Mouse (Mus musculus): ENCODE data around the gene Hcfc2. TPM values are rescaled to one million over a fixed set of nuclear protein-coding genes. Genes with fewer than 3 reads are reported as not detected.

Hcfc2 gene
- polyA plus RNA-seq, 1 experiment from 2014 or later, result 25.5 TPM

DNA sequence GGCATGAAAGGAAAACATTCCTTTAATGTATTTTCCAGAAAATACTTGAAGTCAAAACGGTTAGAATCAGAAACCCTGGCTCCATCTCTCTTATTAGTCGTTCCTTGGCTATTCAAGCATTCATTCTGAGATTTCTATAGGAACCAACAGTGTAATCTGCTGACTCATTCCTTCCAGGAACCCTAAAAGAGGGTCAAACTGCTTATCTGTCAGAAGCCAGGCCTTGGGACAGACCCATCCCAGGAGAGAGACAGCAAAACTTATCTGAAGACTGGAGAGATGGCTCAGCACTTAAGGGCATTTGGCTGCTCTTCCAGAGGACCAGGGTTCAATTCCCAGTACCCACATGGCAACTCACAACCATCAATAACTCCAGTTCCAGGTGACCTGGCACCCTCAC, 81.1 kb downstream of the Hcfc2 start:
- H3K4me3 ChIP-seq (ENCODE audit: low read length), result no peak overlapping the region
- no peaks in the 10 kb centered on the region for H3K9me3 ChIP-seq (ENCODE audit: control insufficient read depth, low read length)
- no peak overlapping the region for H3K27ac ChIP-seq (ENCODE audit: low read depth, low read length)
- H3K9ac ChIP-seq (ENCODE audit: low read depth, low read length), result no peak overlapping the region
- 63% methylated on average over 2 of the region's 2 CpGs for WGBS
- no peak for ATAC-seq (ENCODE audit: low FRiP score, low TSS enrichment)
- no peak overlapping the region for H3K4me2 ChIP-seq (replicated peaks; ENCODE audit: low read depth, low read length)
- H3K4me1 ChIP-seq (ENCODE audit: control insufficient read depth, insufficient read depth, low read length), result no peaks in the 10 kb centered on the region
- H3K27me3 ChIP-seq (ENCODE audit: control insufficient read depth, insufficient read depth, low read length), result no peaks in the 10 kb centered on the region
- H3K36me3 ChIP-seq (ENCODE audit: control insufficient read depth, insufficient read depth, low read length), result no peaks in the 10 kb centered on the region

DNA sequence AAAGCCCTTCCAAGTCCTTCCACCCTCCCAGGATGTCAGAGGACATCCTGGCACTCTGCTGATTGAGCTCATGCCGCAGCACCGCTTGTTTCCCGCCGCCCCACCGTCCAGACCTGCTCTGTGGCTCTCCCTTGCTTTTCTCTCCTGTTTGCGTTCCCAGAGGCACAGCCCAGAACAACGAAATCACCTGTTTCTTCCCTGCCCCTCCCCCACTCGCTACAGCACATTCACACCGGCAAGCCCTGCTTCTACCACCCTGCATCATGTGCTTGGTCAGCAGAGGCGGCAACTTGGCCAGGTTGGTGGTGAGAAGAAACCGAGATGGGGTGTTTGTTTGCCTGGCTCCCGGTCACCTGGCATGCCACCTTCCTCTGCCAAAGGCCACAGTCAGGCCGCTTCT, 81.9 kb downstream of the Hcfc2 start:
- Histone ChIP-seq H3K27me3 (ENCODE audit: control insufficient read depth, insufficient read depth, low read length) (no peaks in the 10 kb centered on the region), H3K4me3 (ENCODE audit: low read length) (no peak overlapping the region), H3K4me1 (ENCODE audit: control insufficient read depth, insufficient read depth, low read length) (no peaks in the 10 kb centered on the region), H3K36me3 (ENCODE audit: control insufficient read depth, insufficient read depth, low read length) (no peaks in the 10 kb centered on the region), H3K4me2 (replicated peaks; ENCODE audit: low read depth, low read length) (no peak overlapping the region), H3K9ac (ENCODE audit: low read depth, low read length) (no peak overlapping the region), H3K9me3 (ENCODE audit: control insufficient read depth, low read length) (no peaks in the 10 kb centered on the region), H3K27ac (ENCODE audit: low read depth, low read length) (no peak overlapping the region)
- ATAC-seq (ENCODE audit: low FRiP score, low TSS enrichment), result no peak
- 26% methylated on average over 13 of the region's 13 CpGs for WGBS

DNA sequence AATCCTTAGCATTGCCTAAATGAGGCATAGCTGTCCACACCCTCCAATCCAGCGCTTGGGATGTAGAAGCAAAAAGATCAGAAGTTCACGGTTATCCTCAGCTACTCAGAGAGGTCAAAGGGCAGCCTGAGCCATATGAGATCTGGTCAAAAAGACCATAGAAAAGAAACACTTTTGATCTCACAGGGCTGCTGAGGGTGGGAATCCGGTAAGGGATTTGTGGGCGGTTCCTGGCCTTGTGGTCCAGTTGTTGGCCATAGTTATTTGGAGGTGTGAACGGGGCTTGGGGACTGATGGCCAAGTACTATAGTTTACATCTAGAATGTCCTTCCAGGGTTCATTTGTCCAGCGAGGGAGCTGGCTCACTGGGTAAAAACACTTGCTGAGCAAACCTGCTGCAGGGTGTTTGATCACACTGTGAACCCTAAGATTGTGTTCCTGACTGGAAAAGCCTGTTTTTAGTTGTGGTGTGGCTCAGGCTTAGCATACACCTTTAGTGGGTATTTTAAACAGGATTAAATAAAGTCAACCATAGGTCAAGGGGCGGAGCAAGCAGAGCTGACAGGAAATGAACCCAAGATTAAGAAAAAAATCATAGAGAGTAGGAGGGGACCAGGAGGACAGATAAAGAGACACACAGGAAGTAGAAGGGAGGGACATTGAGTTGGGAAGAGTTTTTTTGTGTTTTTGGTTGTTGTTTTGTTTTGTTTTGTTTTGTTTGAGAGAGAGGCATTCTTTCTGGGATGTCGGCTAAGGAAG, 83.0 kb downstream of the Hcfc2 start:
- Histone ChIP-seq H3K4me3 (ENCODE audit: low read length) (no peak overlapping the region), H3K9ac (ENCODE audit: low read depth, low read length) (no peak overlapping the region), H3K36me3 (ENCODE audit: control insufficient read depth, insufficient read depth, low read length) (no peaks in the 10 kb centered on the region), H3K4me2 (replicated peaks; ENCODE audit: low read depth, low read length) (no peak overlapping the region), H3K4me1 (ENCODE audit: control insufficient read depth, insufficient read depth, low read length) (no peaks in the 10 kb centered on the region), H3K27me3 (ENCODE audit: control insufficient read depth, insufficient read depth, low read length) (no peaks in the 10 kb centered on the region), H3K9me3 (ENCODE audit: control insufficient read depth, low read length) (no peaks in the 10 kb centered on the region), H3K27ac (ENCODE audit: low read depth, low read length) (no peak overlapping the region)
- 75% methylated on average over 8 of the region's 8 CpGs for WGBS
- ATAC-seq (ENCODE audit: low FRiP score, low TSS enrichment), result no peak

DNA sequence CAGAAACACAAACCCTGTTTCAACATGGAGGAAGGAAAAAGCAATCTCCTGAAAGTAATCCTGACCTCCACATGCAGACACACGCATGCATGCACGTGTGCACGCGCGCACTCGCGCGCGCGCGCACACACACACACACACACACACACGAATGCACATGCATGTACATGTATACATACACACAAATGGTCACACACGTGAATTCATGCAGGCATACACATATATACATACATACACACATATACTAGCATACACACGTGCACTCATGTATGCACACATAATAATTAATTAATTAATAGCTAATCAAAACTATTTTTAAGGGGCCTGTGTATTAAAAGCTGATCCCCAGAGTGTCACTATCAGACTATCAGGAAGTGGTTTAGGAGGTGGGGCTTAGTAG, 83.9 kb downstream of the Hcfc2 start:
- no peak overlapping the region for H3K27ac ChIP-seq (ENCODE audit: low read depth, low read length)
- H3K9me3 ChIP-seq (ENCODE audit: control insufficient read depth, low read length), result no peaks in the 10 kb centered on the region
- 97% methylated on average over 14 of the region's 14 CpGs for WGBS
- no peaks in the 10 kb centered on the region for H3K27me3 ChIP-seq (ENCODE audit: control insufficient read depth, insufficient read depth, low read length)
- ATAC-seq (ENCODE audit: low FRiP score, low TSS enrichment), result no peak
- no peak overlapping the region for H3K4me3 ChIP-seq (ENCODE audit: low read length)
- no peak overlapping the region for H3K9ac ChIP-seq (ENCODE audit: low read depth, low read length)
- no peak overlapping the region for H3K4me2 ChIP-seq (replicated peaks; ENCODE audit: low read depth, low read length)
- no peaks in the 10 kb centered on the region for H3K36me3 ChIP-seq (ENCODE audit: control insufficient read depth, insufficient read depth, low read length)
- H3K4me1 ChIP-seq (ENCODE audit: control insufficient read depth, insufficient read depth, low read length), result no peaks in the 10 kb centered on the region

DNA sequence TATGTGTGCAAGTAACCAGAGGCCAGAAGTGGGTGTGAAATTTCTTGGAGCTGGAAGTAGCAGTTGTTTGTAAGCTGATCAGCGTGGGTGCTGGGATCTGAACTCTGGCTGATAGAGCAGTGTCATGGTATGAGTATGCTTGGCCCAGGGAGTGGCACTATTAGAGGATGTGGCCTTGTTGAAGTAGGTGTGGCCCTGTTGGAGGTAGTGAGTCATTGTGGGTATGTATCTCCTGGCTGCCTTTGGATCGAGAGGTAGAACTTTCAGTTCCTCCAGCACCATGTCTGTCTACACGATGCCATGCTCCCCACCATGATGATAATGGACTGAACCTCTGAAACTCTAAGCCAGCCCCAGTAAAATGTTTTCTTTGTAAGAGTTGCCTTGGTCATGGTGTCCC, 84.4 kb downstream of the Hcfc2 start:
- Histone ChIP-seq H3K27me3 (ENCODE audit: control insufficient read depth, insufficient read depth, low read length) (no peaks in the 10 kb centered on the region), H3K27ac (ENCODE audit: low read depth, low read length) (no peak overlapping the region), H3K4me1 (ENCODE audit: control insufficient read depth, insufficient read depth, low read length) (no peaks in the 10 kb centered on the region), H3K4me2 (replicated peaks; ENCODE audit: low read depth, low read length) (no peak overlapping the region), H3K9me3 (ENCODE audit: control insufficient read depth, low read length) (no peaks in the 10 kb centered on the region), H3K9ac (ENCODE audit: low read depth, low read length) (no peak overlapping the region), H3K4me3 (ENCODE audit: low read length) (no peak overlapping the region), H3K36me3 (ENCODE audit: control insufficient read depth, insufficient read depth, low read length) (no peaks in the 10 kb centered on the region)
- 93% methylated on average over 3 of the region's 3 CpGs for WGBS
- ATAC-seq (ENCODE audit: low FRiP score, low TSS enrichment), result no peak

DNA sequence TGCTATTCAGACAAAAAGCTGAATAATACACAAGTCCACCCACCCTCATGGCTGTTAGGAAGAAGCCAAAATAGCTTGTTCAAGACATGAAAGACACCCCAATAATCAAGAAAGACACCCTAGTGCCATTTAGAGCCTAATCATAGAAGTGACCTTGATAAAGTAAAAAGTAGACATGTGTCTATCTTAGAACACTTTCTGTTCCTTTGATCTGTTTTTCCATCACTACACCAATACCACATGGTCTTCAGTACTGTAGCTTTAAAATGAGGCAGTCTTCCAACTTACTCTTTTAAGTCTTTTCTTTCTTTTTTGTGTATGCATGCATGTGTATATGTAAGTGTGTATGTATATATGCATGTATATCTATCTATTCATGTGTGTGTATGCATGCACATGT, 84.9 kb downstream of the Hcfc2 start:
- no peaks in the 10 kb centered on the region for H3K36me3 ChIP-seq (ENCODE audit: control insufficient read depth, insufficient read depth, low read length)
- H3K4me2 ChIP-seq (replicated peaks; ENCODE audit: low read depth, low read length), result no peak overlapping the region
- H3K27ac ChIP-seq (ENCODE audit: low read depth, low read length), result no peak overlapping the region
- H3K4me3 ChIP-seq (ENCODE audit: low read length), result no peak overlapping the region
- no peaks in the 10 kb centered on the region for H3K9me3 ChIP-seq (ENCODE audit: control insufficient read depth, low read length)
- ATAC-seq (ENCODE audit: low FRiP score, low TSS enrichment), result no peak
- no peak overlapping the region for H3K9ac ChIP-seq (ENCODE audit: low read depth, low read length)
- no peaks in the 10 kb centered on the region for H3K4me1 ChIP-seq (ENCODE audit: control insufficient read depth, insufficient read depth, low read length)
- H3K27me3 ChIP-seq (ENCODE audit: control insufficient read depth, insufficient read depth, low read length), result no peaks in the 10 kb centered on the region

DNA sequence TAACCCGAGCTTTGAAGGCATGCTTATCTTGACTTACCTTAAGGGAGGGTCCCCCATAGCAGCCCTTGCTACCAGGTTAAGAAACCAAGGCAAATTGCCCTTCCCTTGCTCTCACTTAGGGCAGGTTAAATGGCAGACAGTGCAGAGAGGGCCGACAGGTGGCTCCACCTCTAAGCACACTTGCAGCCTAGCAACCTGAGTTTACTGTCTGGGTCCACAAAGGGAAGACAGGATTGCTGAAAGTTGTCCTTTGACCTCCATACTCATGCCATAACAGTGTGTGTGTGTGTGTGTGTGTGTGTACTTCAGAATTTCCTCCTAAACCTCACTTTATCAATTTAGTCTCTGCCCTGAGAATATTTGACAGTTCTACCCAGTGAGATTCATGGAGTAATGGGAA, 86.5 kb downstream of the Hcfc2 start:
- WGBS, result 39% methylated on average over 2 of the region's 2 CpGs
- Histone ChIP-seq H3K27ac (ENCODE audit: low read depth, low read length) (no peak overlapping the region), H3K4me1 (ENCODE audit: control insufficient read depth, insufficient read depth, low read length) (no peaks in the 10 kb centered on the region), H3K4me3 (ENCODE audit: low read length) (no peak overlapping the region), H3K27me3 (ENCODE audit: control insufficient read depth, insufficient read depth, low read length) (no peaks in the 10 kb centered on the region), H3K36me3 (ENCODE audit: control insufficient read depth, insufficient read depth, low read length) (no peaks in the 10 kb centered on the region), H3K9ac (ENCODE audit: low read depth, low read length) (no peak overlapping the region), H3K4me2 (replicated peaks; ENCODE audit: low read depth, low read length) (no peak overlapping the region), H3K9me3 (ENCODE audit: control insufficient read depth, low read length) (no peaks in the 10 kb centered on the region)
- no peak for ATAC-seq (ENCODE audit: low FRiP score, low TSS enrichment)

DNA sequence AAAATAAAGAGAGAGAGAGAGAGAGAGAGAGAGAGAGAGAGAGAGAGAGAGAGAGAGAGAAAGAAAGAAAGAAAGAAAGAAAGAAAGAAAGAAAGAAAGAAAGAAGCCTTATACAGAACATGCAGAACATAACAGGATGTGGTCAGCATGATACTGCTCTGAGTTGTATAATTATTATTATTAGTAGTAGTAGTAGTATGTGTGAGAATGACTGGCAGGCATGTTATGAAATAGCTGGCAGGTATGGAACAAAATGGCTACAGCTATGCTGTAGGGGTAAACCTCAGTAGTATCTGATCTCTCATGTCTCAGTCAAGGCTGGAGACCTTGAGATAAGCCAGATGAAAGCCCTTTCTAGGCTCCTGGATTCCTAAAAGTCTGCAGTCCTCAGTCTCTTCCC, 93.2 kb downstream of the Hcfc2 start:
- H3K4me3 ChIP-seq (ENCODE audit: low read length), result no peak overlapping the region
- H3K9ac ChIP-seq (ENCODE audit: low read depth, low read length), result no peak overlapping the region
- H3K4me2 ChIP-seq (replicated peaks; ENCODE audit: low read depth, low read length), result no peak overlapping the region
- H3K4me1 ChIP-seq (ENCODE audit: control insufficient read depth, insufficient read depth, low read length), result no peaks in the 10 kb centered on the region
- no peak overlapping the region for H3K27ac ChIP-seq (ENCODE audit: low read depth, low read length)
- no peaks in the 10 kb centered on the region for H3K27me3 ChIP-seq (ENCODE audit: control insufficient read depth, insufficient read depth, low read length)
- no peaks in the 10 kb centered on the region for H3K36me3 ChIP-seq (ENCODE audit: control insufficient read depth, insufficient read depth, low read length)
- H3K9me3 ChIP-seq (ENCODE audit: control insufficient read depth, low read length), result no peaks in the 10 kb centered on the region
- no peak for ATAC-seq (ENCODE audit: low FRiP score, low TSS enrichment)

DNA sequence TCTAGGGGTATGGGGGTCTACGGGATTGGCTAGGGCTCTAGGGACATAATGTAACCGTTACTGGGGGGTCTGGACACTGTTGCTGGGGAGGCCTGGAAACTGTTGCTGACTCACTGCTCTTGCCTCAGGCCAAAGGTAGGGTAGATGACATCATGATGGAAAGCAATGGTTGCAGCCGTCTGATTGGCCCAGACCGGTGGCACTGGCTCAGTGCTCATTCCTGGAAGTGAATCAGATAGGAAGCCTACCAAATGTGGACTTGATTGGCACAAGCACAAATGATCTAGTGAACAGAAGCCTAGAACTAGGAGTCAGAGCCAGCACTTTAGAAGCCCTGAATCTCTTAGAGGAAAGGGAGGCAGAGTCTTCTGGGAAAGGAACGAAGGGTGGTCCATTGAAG, 94.5 kb downstream of the Hcfc2 start:
- H3K9me3 ChIP-seq (ENCODE audit: control insufficient read depth, low read length), result no peaks in the 10 kb centered on the region
- 90% methylated on average over 5 of the region's 5 CpGs for WGBS
- peaks cover 3% of the 10 kb centered on the region; the same call in 1 of the 2 replicates for H3K4me1 ChIP-seq (ENCODE audit: control insufficient read depth, insufficient read depth, low read length)
- no peaks in the 10 kb centered on the region for H3K36me3 ChIP-seq (ENCODE audit: control insufficient read depth, insufficient read depth, low read length)
- H3K4me3 ChIP-seq (ENCODE audit: low read length), result no peak overlapping the region
- H3K9ac ChIP-seq (ENCODE audit: low read depth, low read length), result no peak overlapping the region
- no peaks in the 10 kb centered on the region for H3K27me3 ChIP-seq (ENCODE audit: control insufficient read depth, insufficient read depth, low read length)
- no peak overlapping the region for H3K4me2 ChIP-seq (replicated peaks; ENCODE audit: low read depth, low read length)
- H3K27ac ChIP-seq (ENCODE audit: low read depth, low read length), result no peak overlapping the region
- ATAC-seq (ENCODE audit: low FRiP score, low TSS enrichment), result no peak

Data from kidney, embryonic 14.5 days (tissue).